Mouse (Mus musculus) brain, embryonic 18.5 days (tissue): Measurements from ENCODE around the gene Nectin1.

ENCODE experiments used
- DNase-seq: peaks from one replicate; pipeline ENCODE4 v3.0.0-alpha.2; 2012; ENCODE audit warnings: low read depth, low spot score

The Nectin1 gene

GRCm38 (mm10) chr9:43765419-43766179 is 21.8 kb downstream of the Nectin1 start:
- DNase-seq, result no peak

DNA sequence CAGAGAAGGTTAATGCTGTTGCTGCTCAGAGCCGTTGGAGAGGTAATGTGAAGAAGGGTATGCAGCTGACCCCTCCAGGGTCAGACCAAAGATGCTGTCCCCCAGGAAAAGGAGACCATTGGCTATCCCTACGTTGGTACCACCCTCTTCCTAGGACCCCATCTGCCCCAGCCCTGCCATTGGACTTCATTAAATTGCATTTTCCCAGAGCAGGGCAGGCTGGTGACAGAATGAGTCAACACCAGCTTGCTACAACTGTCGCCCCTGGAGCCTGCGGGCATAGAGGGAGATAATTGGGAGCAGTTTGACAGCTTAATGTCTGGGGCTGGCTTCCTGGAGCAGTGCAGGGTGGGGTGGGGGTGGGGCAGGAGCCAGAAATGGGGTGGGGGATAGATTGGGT is 25.0 kb downstream of the Nectin1 start:
- DNase-seq, result no peak

DNA sequence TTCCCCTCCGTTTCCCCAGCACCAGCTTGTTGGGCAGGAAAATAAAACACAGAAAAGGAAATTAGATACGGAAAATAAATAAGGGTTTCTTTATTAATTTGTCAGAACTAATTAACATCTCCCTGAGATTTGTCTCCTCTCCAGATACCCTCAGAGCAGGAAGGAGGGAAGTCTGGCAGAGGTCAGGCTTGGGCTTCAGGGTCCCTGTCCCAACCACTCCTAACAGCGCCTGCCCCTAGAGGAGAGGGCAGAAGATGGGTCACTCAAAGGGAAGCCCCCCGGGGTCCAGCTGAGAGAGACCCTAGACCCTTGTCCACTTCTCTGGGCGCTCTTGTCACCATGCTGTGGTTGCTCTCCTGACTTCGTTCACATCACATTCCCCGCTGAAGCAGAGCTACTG is 25.4 kb downstream of the Nectin1 start:
- DNase-seq, result no peak

DNA sequence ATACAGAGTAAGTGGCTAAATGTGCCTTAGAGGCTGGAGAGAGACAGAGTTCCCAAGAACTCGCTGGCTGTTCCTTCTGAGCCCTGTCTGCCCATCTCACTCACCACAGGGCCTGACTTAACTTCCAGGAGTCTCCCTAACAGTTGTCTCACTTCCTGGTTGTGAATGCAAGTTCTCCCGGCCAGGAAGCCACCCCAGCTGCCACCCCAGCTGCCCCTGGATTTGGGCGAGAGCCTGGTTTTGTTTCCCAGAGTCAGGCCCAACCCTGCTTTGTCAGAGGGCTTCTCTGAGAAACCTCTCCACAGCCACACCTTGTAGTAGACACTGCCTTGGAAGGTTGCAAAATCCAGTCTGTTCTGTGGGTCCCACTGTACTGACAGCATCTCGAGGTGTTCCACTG is 26.2 kb downstream of the Nectin1 start:
- DNase-seq, result no peak

- no peak for DNase-seq
Observed at GRCm38 (mm10) chr9:43771041-43771440, 27.3 kb downstream of the Nectin1 start.

GRCm38 (mm10) chr9:43772460-43772859 is 28.7 kb downstream of the Nectin1 start:
- no peak for DNase-seq

DNA sequence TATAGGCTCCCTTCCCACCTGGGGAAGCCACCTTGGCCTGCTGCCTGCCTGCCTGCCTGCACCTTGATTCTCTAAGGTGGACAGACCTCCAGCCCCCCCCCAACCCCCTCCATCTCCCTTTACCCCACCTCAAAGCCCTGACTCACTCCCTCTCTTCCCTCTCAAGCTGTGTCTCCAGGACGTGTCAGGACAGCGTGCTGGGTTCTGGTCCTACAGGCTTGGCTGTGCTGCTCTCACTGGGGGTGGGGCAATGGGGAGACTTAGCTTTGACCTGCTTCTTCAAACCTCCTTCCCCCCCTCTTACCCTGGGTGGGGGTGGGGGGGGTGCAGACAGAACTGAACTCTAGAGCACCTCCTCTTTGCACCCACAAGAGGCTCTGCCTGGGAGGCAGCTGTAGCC is 29.7 kb downstream of the Nectin1 start:
- DNase-seq, result no peak

DNA sequence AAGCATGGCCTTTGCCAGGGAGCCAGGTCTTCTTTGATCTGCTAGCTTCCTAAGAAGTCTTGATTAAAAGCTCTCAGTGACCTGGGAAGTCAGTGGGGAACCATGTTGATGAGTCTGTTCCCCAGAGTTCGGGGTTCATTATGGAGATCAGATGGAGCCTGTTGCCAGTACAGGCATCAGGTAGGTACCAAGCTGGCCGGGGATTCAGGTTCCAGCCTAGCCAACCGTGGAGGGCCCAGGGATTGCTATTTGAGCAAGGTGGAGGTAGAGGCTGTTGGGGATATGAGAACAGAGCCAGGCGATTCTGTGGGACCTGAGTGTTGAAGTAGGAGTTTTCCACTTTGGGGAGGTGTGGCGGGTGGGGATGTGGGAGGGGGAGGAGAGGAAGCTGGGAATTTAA is 30.6 kb downstream of the Nectin1 start:
- no peak for DNase-seq

- DNase-seq, result no peak
Observed at GRCm38 (mm10) chr9:43776231-43776630, 32.4 kb downstream of the Nectin1 start.

- DNase-seq, result no peak
Observed at GRCm38 (mm10) chr9:43777362-43778360, 33.9 kb downstream of the Nectin1 start.

DNA sequence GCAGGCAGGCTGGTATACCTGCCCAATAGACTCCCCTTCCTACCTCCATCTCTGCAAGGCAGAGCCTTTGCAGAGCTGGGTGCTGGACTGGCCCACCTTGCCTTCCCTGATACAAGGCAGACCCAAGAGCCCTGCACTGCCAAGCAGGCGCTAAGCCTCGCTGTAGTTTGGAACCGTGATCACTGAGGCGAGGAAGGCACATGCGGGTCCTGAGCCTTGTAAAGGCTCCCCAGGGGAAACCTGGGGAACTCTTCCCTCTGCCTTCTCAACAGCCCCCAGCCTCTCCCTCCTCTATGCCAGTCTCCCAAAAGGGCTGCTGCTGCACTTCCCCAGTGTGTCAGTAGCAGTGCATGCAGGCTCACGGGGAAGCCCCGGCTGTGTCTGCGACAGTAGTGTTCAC is 37.1 kb downstream of the Nectin1 start:
- no peak for DNase-seq

GRCm38 (mm10) chr9:43782401-43782800 is 38.6 kb downstream of the Nectin1 start:
- DNase-seq, result no peak

- no peak for DNase-seq
Observed at GRCm38 (mm10) chr9:43783959-43784358, 40.2 kb downstream of the Nectin1 start.

GRCm38 (mm10) chr9:43784841-43785240 is 41.1 kb downstream of the Nectin1 start:
- no peak for DNase-seq

GRCm38 (mm10) chr9:43787591-43787990 is 43.8 kb downstream of the Nectin1 start:
- no peak for DNase-seq

DNA sequence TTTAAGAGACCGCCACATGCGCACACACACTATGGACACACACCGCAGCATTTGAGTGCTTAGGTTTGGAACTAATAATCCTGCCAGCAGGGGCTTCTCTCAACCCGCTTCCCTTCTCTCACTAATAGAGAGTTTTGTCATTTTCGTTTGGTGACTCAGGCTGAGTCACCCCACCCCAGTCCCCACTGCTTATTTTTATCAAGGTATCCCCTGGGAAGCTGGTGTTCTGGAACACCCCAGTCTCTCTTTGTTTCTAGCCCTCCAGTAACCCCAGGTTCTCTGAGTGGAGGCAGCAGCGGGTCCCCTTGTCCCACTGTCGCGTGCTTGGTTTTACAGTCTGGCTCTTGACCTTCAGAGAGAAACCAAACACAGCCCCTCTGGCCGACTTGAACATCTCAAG is 48.9 kb downstream of the Nectin1 start:
- DNase-seq, result no peak

DNA sequence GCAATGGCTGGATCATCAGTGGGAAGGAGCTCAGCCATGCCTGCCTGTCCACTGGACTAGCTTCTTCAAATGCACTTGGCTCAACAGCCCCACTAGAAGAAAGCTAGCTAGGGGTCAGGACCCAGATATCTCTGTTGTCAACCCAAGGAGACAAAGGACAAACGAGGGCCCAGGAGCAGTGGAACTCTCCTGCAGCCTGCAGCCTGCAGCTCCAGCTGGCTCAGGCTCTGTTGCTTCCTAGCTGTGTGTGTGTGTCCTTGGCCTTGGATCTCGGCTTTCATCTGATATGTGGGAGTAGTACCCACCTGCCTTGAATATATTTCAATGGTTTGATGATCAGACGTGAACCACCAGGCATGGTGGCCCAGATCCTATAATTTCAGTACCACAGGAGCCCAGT is 49.6 kb downstream of the Nectin1 start:
- no peak for DNase-seq

GRCm38 (mm10) chr9:43796031-43796430 is 52.2 kb downstream of the Nectin1 start:
- no peak for DNase-seq

GRCm38 (mm10) chr9:43796841-43797740 is 53.3 kb downstream of the Nectin1 start:
- DNase-seq, result no peak

DNA sequence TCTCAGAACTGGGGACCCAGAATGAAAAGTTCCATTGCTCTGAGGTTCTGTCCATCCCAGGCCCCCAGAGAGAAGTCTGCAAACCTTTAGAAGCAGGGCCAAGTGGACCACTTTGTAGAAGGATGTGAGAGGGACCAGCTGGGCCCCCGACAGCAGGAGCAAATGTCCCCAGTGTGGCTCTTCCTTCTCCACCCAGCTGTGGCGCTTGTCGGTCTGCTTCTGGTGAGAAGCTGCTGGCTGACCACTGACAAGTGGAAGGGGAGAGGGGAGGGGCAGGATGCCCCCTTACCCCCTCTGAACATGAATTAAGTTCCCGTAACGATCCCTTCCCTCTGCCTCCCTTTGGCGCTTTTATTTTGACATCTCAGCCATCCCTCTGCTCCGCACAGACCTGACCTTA is 54.0 kb downstream of the Nectin1 start:
- DNase-seq, result no peak

GRCm38 (mm10) chr9:43800525-43800924 is 56.7 kb downstream of the Nectin1 start:
- no peak for DNase-seq

- DNase-seq, result no peak
Observed at GRCm38 (mm10) chr9:43801911-43802310, 58.1 kb downstream of the Nectin1 start.
